Mouse (Mus musculus) embryonic facial prominence, embryonic 15.5 days (tissue): ENCODE measurements around the gene Trit1. TPM values are rescaled to one million over a fixed set of nuclear protein-coding genes. Genes with fewer than 3 reads are reported as not detected.

Experiments used
- ATAC-seq: fragments of 200-750 bp; cut with Nextera tagmentation; 2 replicates; pipeline ENCODE4 v1.8.0; 2017; ENCODE audit warnings: low read depth, moderate TSS enrichment; ENCODE audit not compliant: insufficient number of reproducible peaks, low FRiP score, low TSS enrichment
- H3K27ac ChIP-seq: fragments of 300-500 bp; sonication (generic); replicated peaks from 2 replicates; pipeline ENCODE4 v1.5.1; 2015; ENCODE audit warnings: mild to moderate bottlenecking, inconsistent platforms
- H3K27me3 ChIP-seq: fragments of 300-500 bp; sonication (generic); 2 replicates; pipeline ENCODE4 v1.6.1; 2015; ENCODE audit warnings: inconsistent platforms
- H3K36me3 ChIP-seq: fragments of 300-500 bp; sonication (generic); 2 replicates; pipeline ENCODE4 v1.6.1; 2015; ENCODE audit warnings: mild to moderate bottlenecking, inconsistent platforms
- H3K4me1 ChIP-seq: fragments of 300-500 bp; sonication (generic); 2 replicates; pipeline ENCODE4 v1.6.1; 2015; ENCODE audit warnings: inconsistent platforms
- H3K4me2 ChIP-seq: fragments of 300-500 bp; sonication (generic); replicated peaks from 2 replicates; pipeline ENCODE4 v1.6.1; 2015; ENCODE audit warnings: mild to moderate bottlenecking, inconsistent platforms
- H3K4me3 ChIP-seq: fragments of 300-500 bp; sonication (generic); replicated peaks from 2 replicates; pipeline ENCODE4 v1.5.1; 2015; ENCODE audit warnings: mild to moderate bottlenecking, inconsistent platforms
- H3K9ac ChIP-seq: fragments of 300-500 bp; sonication (generic); 2 replicates; pipeline ENCODE4 v1.6.1; 2015; ENCODE audit warnings: inconsistent platforms
- H3K9me3 ChIP-seq: fragments of 300-500 bp; sonication (generic); replicated peaks from 2 replicates; pipeline ENCODE4 v1.6.1; 2016; ENCODE audit warnings: inconsistent platforms
- WGBS: fragments of 180-500 bp; shearing (Covaris S2); methylation state at CpG from one replicate; pipeline ENCODE4 v1.1.7; 2015; 5-methylcytosine and 5-hydroxymethylcytosine counted together
- polyA plus RNA-seq: library from polyadenylated mRNA; unstranded; fragments of >200 nt; fragmentation: Nextera tagmentation; extraction: Ambion mirVana; gene quantifications from 2 replicates; pipeline ENCODE4 v1.2.1, GENCODE M21; 2015

Gene Trit1
- polyA plus RNA-seq, 1 experiment from 2014 or later, result 21.6 TPM

GRCm38 (mm10) chr4:123083323-123083902 lies 67.0 kb downstream of the Trit1 start:
- 59% methylated on average over 13 of the region's 13 CpGs for WGBS
- no peak for ATAC-seq
- no peak overlapping the region for H3K9ac ChIP-seq
- H3K4me1 ChIP-seq, result 0 out of 2 replicates have a peak, but pooled peaks cover 3% of the 10 kb centered on the region
- no peak overlapping the region for H3K4me2 ChIP-seq
- H3K27ac ChIP-seq, result no peak overlapping the region
- H3K27me3 ChIP-seq, result no peaks in the 10 kb centered on the region
- no peak overlapping the region for H3K4me3 ChIP-seq
- no peaks in the 10 kb centered on the region for H3K36me3 ChIP-seq
- no peaks in the 10 kb centered on the region for H3K9me3 ChIP-seq

- 78% methylated on average over 2 of the region's 2 CpGs for WGBS
- no peak for ATAC-seq
- no peaks in the 10 kb centered on the region for H3K27me3 ChIP-seq
Measured at GRCm38 (mm10) chr4:123085290-123085689, 68.9 kb downstream of the Trit1 start.

GRCm38 (mm10) chr4:123086381-123086780 lies 70.0 kb downstream of the Trit1 start:
- Histone ChIP-seq H3K4me1 (0 out of 2 replicates have a peak, but pooled peaks cover 3% of the 10 kb centered on the region), H3K36me3 (no peaks in the 10 kb centered on the region), H3K27me3 (no peaks in the 10 kb centered on the region), H3K9me3 (no peaks in the 10 kb centered on the region), H3K27ac (no peak overlapping the region), H3K4me3 (no peak overlapping the region), H3K4me2 (no peak overlapping the region), H3K9ac (no peak overlapping the region)
- ATAC-seq, result no peak
- 85% methylated on average over 4 of the region's 4 CpGs for WGBS

More at GRCm38 (mm10) chr4:123085290-123085689, 68.9 kb downstream of the Trit1 start:
- H3K9ac ChIP-seq, result no peak overlapping the region
- no peaks in the 10 kb centered on the region for H3K9me3 ChIP-seq
- H3K4me1 ChIP-seq, result 0 out of 2 replicates have a peak, but pooled peaks cover 3% of the 10 kb centered on the region
- no peak overlapping the region for H3K27ac ChIP-seq
- H3K36me3 ChIP-seq, result no peaks in the 10 kb centered on the region
- no peak overlapping the region for H3K4me3 ChIP-seq
- H3K4me2 ChIP-seq, result no peak overlapping the region

- no peak overlapping the region for H3K4me2 ChIP-seq
- H3K36me3 ChIP-seq, result no peaks in the 10 kb centered on the region
- no peak overlapping the region for H3K9ac ChIP-seq
- 0 out of 2 replicates have a peak, but pooled peaks cover 7% of the 10 kb centered on the region for H3K4me1 ChIP-seq
- no peak overlapping the region for H3K4me3 ChIP-seq
- no peaks in the 10 kb centered on the region for H3K27me3 ChIP-seq
- 0 out of 2 replicates have a peak, but pooled peaks have one; percentile 19 for ATAC-seq
- 63% methylated on average over 5 of the region's 5 CpGs for WGBS
- H3K27ac ChIP-seq, result 0 out of 2 replicates have a peak overlapping the region, but pooled peaks have one; percentile 39
- H3K9me3 ChIP-seq, result no peaks in the 10 kb centered on the region
Measured at GRCm38 (mm10) chr4:123092621-123093020, 76.2 kb downstream of the Trit1 start.

- Histone ChIP-seq H3K4me3 (peak overlapping the region; percentile 11; the same call in 1 of the 2 replicates), H3K4me2 (0 out of 2 replicates have a peak overlapping the region, but pooled peaks have one; percentile 24), H3K27ac (peak overlapping the region; percentile 39; the same call in 1 of the 2 replicates), H3K4me1 (0 out of 2 replicates have a peak, but pooled peaks cover 7% of the 10 kb centered on the region), H3K9me3 (no peaks in the 10 kb centered on the region), H3K36me3 (no peaks in the 10 kb centered on the region), H3K27me3 (no peaks in the 10 kb centered on the region), H3K9ac (no peak overlapping the region)
- 0 out of 2 replicates have a peak, but pooled peaks have one; percentile 34 for ATAC-seq
- WGBS, result 35% methylated on average over 17 of the region's 17 CpGs
Measured at GRCm38 (mm10) chr4:123093064-123093776, 76.8 kb downstream of the Trit1 start.

GRCm38 (mm10) chr4:123093869-123094268 lies 77.5 kb downstream of the Trit1 start:
- no peak overlapping the region for H3K9ac ChIP-seq
- no peaks in the 10 kb centered on the region for H3K9me3 ChIP-seq
- no peaks in the 10 kb centered on the region for H3K36me3 ChIP-seq
- no peak overlapping the region for H3K27ac ChIP-seq
- H3K4me3 ChIP-seq, result no peak overlapping the region
- no peak overlapping the region for H3K4me2 ChIP-seq
- H3K27me3 ChIP-seq, result no peaks in the 10 kb centered on the region
- 25% methylated on average over 9 of the region's 9 CpGs for WGBS
- H3K4me1 ChIP-seq, result 0 out of 2 replicates have a peak, but pooled peaks cover 7% of the 10 kb centered on the region
- no peak for ATAC-seq

Other genes with a start within 250 kb of the Trit1 start
- 73.0 and 80.9 TPM in 2 replicates for gene Ppt1, start 180.4 kb upstream of the Trit1 start, polyA plus RNA-seq
- 71.0 and 74.5 TPM in 2 replicates for gene Cap1, start 130.5 kb upstream of the Trit1 start, polyA plus RNA-seq
- gene Mfsd2a, start 55.4 kb upstream of the Trit1 start, polyA plus RNA-seq, result 10.5 and 11.4 TPM in 2 replicates
- gene Mycl, start 20.9 kb upstream of the Trit1 start, polyA plus RNA-seq, result 38.9 and 49.5 TPM in 2 replicates
- gene Bmp8b, start 88.6 kb downstream of the Trit1 start, polyA plus RNA-seq, result 1.2 and 1.7 TPM in 2 replicates
- gene Oxct2b, start 99.7 kb downstream of the Trit1 start, polyA plus RNA-seq, result 0.13 and 0.24 TPM in 2 replicates
- 92.8 and 93.7 TPM in 2 replicates for gene Ppie, start 123.4 kb downstream of the Trit1 start, polyA plus RNA-seq
- 0.28 and 0.54 TPM in 2 replicates for gene Hpcal4, start 166.6 kb downstream of the Trit1 start, polyA plus RNA-seq
- not detected in 2 replicates for gene Nt5c1a, start 184.9 kb downstream of the Trit1 start, polyA plus RNA-seq
- gene Heyl, start 217.0 kb downstream of the Trit1 start, polyA plus RNA-seq, result 15.6 and 16.8 TPM in 2 replicates
- gene Pabpc4, start 245.8 kb downstream of the Trit1 start, polyA plus RNA-seq, result 37.5 and 45.0 TPM in 2 replicates